Mouse (Mus musculus): ENCODE measurements around the gene Ccnk. TPM values are rescaled to one million over a fixed set of nuclear protein-coding genes. Genes with fewer than 3 reads are reported as not detected.
A peak's percentile ranks its signal among the peaks of the same experiment; 100 is the strongest.

The Ccnk gene
- polyA plus RNA-seq, 1 experiment from 2014 or later = 2.4 TPM

DNA sequence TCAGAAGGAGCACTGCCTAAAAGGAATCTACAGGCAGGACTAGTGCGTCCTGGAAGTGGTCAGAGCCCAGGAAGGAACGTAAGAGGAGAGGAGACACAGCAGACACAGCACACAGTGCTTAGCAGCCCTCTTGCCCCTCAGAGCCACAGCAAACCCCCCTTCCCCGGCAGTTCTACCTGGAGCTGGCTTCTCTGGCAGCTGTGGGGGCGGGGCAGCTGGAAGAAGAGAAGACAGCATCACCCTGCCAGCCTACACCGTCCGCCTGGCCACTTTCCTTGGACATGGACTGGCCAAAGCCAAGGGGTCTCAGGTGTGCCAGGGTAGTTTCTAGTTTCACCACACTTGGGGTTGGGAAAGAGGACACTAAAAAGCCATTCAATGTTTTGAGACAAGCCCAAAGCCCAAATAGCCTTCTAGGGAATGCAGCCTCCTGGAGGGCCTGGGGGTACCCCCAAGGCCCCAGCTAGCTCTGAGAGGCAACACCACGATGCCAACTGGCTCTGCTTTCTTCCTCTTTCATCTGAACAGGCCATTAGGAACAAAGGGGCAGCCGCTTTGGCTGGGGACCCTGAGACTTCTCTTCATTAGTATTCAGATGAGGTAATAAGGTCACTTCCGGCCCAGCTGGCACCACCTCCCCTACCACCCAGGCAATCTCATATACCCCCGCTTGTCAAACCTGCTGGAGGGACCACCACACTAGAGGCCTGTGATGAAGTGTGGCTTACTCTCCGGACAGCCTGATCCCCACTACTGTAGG is 37.4 kb downstream of the Ccnk start:
- no peak overlapping the region for H3K4me3 ChIP-seq (ENCODE audit: low read length)
- no peaks in the 10 kb centered on the region for H3K9me3 ChIP-seq (ENCODE audit: control insufficient read depth, low read length)
- no peak overlapping the region for H3K27ac ChIP-seq (ENCODE audit: low read length)
- WGBS = 77% methylated on average over 11 of the region's 11 CpGs
- no peak for ATAC-seq (ENCODE audit: low read depth)
- no peak overlapping the region for H3K4me2 ChIP-seq (ENCODE audit: low read depth, low read length)
- H3K9ac ChIP-seq (ENCODE audit: low read length) = no peak overlapping the region
- H3K4me1 ChIP-seq (replicated peaks; ENCODE audit: control insufficient read depth, insufficient read depth, low read length) = peaks cover 36% of the 10 kb centered on the region
- H3K36me3 ChIP-seq (ENCODE audit: control insufficient read depth, insufficient read depth, low read length) = no peaks in the 10 kb centered on the region
- H3K27me3 ChIP-seq (ENCODE audit: control insufficient read depth, insufficient read depth, low read depth, low read length) = no peaks in the 10 kb centered on the region

DNA sequence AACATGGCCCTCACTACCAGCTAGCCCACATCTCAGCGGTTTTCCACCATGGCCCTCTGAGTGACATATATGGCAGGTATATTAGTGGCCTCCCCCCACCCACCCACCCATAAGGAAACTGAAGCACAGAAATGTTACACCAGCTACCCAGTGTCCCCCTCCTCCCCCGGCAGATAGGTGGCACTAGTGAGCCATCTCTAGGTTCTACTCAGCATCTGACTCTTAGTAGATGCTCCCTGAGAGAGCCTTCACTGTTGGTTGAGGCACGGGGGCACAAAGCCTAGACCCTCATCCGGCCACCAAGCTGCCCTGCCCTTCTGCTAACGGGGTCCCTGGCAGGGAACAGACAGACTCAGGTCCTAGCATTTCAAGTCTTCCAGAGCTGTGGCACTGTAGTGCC is 38.2 kb downstream of the Ccnk start:
- Histone ChIP-seq H3K9me3 (ENCODE audit: control insufficient read depth, low read length) (no peaks in the 10 kb centered on the region), H3K27ac (ENCODE audit: low read length) (no peak overlapping the region), H3K36me3 (ENCODE audit: control insufficient read depth, insufficient read depth, low read length) (no peaks in the 10 kb centered on the region), H3K9ac (ENCODE audit: low read length) (no peak overlapping the region), H3K4me2 (ENCODE audit: low read depth, low read length) (no peak overlapping the region), H3K4me1 (replicated peaks; ENCODE audit: control insufficient read depth, insufficient read depth, low read length) (peaks cover 28% of the 10 kb centered on the region), H3K4me3 (ENCODE audit: low read length) (no peak overlapping the region), H3K27me3 (ENCODE audit: control insufficient read depth, insufficient read depth, low read depth, low read length) (no peaks in the 10 kb centered on the region)
- no peak for ATAC-seq (ENCODE audit: low read depth)
- 61% methylated on average over 5 of the region's 5 CpGs for WGBS

DNA sequence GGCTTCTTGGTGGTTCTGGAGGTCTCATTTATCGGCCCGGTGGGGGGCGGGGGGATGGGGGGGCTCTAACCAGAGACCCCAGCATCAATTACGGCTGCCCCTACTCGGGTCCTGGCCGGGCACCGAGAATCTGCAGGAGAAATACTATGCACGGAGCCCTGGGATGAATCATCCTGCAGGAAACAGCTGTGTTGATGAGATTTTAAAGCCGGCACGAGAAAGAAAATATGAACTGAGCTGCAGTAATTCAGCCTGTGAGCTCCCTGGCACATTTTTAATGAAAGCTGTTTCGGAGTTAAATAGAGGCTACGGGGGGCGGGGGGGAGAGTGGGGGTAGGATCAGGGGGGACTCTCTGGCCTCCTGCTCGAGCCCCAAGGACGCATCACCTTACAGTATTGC is 39.8 kb downstream of the Ccnk start:
- H3K9me3 ChIP-seq (ENCODE audit: control insufficient read depth, low read length) = no peaks in the 10 kb centered on the region
- peaks cover 24% of the 10 kb centered on the region for H3K4me1 ChIP-seq (replicated peaks; ENCODE audit: control insufficient read depth, insufficient read depth, low read length)
- no peak overlapping the region for H3K9ac ChIP-seq (ENCODE audit: low read length)

DNA sequence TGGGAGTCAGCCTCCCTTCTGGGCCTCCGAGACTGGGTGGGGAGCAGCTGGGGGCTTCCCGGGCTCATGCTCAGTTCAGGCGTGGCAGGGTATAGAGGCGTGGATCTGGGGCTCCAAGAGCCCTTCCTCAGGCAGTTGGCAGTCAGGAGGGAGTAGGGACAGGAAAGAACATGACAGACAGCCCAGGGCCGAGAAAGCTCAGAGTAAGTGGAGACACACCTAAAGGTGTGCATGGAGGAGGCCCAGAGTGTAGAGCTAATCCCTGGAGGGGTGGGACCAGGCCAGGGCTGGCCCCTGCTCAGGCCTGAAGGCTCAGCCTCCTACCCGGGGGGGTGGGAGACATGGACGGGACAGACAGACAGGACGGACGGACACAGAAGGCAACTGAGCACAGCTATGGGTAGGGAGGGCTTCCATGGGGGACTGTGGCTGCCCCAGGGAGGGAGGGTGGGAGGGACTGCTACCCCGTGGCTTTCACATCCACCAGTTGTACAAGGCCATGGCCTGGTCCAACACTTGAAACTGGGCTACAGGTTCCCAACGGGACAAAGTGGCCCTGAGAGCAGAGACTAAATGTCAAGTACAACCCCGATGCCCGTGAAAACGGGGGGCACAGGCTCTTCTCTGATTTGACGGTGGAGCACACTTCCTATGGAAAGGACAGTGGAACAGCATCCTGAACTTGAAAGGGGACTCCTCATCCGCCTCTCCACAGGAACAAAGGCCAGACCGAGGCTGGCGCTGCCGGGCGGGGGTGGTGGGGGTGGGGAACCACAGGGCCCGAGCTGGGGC is 40.6 kb downstream of the Ccnk start:
- ATAC-seq (ENCODE audit: low read depth) = no peak
- H3K4me2 ChIP-seq (ENCODE audit: low read depth, low read length) = peak overlapping the region; percentile 6; the same call in 1 of the 2 replicates
- WGBS = 64% methylated on average over 20 of the region's 21 CpGs

More for the DNA sequence above, 39.8 kb downstream of the Ccnk start:
- Histone ChIP-seq H3K27me3 (ENCODE audit: control insufficient read depth, insufficient read depth, low read depth, low read length) (no peaks in the 10 kb centered on the region), H3K27ac (ENCODE audit: low read length) (peak overlapping the region; percentile 65), H3K4me2 (ENCODE audit: low read depth, low read length) (no peak overlapping the region), H3K4me3 (ENCODE audit: low read length) (no peak overlapping the region), H3K36me3 (ENCODE audit: control insufficient read depth, insufficient read depth, low read length) (no peaks in the 10 kb centered on the region)
- no peak for ATAC-seq (ENCODE audit: low read depth)
- WGBS = 47% methylated on average over 15 of the region's 15 CpGs

DNA sequence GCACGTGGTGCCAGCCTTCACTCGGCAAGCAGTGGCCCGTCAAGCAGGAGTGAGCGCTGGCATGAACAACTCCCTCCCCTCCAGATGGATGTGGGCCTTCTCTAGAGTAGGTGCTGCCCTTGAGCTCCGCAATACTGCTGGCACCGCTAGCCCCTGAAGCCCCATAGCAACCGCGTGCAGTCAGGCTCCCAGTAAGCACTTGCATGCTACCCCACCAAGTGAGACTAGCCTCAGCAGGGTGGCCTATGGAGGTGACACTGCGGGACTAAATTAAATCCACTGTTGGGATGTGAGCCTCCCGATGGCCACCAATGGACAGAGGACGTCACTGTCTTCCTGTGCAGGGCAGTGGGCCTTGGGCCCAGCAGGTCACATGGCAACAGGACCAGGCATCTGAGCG is 41.2 kb downstream of the Ccnk start:
- no peaks in the 10 kb centered on the region for H3K36me3 ChIP-seq (ENCODE audit: control insufficient read depth, insufficient read depth, low read length)
- H3K27me3 ChIP-seq (ENCODE audit: control insufficient read depth, insufficient read depth, low read depth, low read length) = no peaks in the 10 kb centered on the region
- peak overlapping the region; percentile 22; the same call in 1 of the 2 replicates for H3K27ac ChIP-seq (ENCODE audit: low read length)
- H3K4me2 ChIP-seq (ENCODE audit: low read depth, low read length) = no peak overlapping the region
- H3K4me1 ChIP-seq (replicated peaks; ENCODE audit: control insufficient read depth, insufficient read depth, low read length) = peaks cover 27% of the 10 kb centered on the region
- no peak overlapping the region for H3K4me3 ChIP-seq (ENCODE audit: low read length)
- ATAC-seq (ENCODE audit: low read depth) = no peak
- no peak overlapping the region for H3K9ac ChIP-seq (ENCODE audit: low read length)
- no peaks in the 10 kb centered on the region for H3K9me3 ChIP-seq (ENCODE audit: control insufficient read depth, low read length)
- WGBS = 62% methylated on average over 12 of the region's 12 CpGs

More for the DNA sequence above, 40.6 kb downstream of the Ccnk start:
- Histone ChIP-seq H3K9me3 (ENCODE audit: control insufficient read depth, low read length) (no peaks in the 10 kb centered on the region), H3K4me1 (replicated peaks; ENCODE audit: control insufficient read depth, insufficient read depth, low read length) (peaks cover 24% of the 10 kb centered on the region), H3K27ac (ENCODE audit: low read length) (peak overlapping the region; percentile 65), H3K27me3 (ENCODE audit: control insufficient read depth, insufficient read depth, low read depth, low read length) (no peaks in the 10 kb centered on the region), H3K4me3 (ENCODE audit: low read length) (no peak overlapping the region), H3K36me3 (ENCODE audit: control insufficient read depth, insufficient read depth, low read length) (no peaks in the 10 kb centered on the region), H3K9ac (ENCODE audit: low read length) (peak overlapping the region; percentile 39; the same call in 1 of the 2 replicates)

DNA sequence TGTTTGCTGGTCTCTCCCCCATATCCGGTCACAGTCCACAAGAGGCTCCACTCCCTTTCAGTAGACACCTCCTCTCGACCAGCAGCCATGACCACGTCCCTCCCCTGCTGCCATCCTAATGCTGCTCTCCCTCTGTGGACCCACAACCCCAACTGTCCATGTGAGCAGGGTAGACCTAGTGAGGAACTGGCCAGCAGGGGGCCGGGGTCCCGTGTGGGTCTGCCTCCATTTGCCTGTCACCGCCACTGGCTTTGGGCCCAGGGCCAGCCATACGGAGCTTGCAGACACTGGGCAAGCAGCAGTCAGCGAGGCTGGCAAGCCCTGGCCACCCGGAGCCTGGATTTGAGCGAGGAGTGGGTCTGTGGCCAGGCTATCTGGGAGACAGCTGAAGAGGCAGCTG is 41.8 kb downstream of the Ccnk start:
- no peaks in the 10 kb centered on the region for H3K36me3 ChIP-seq (ENCODE audit: control insufficient read depth, insufficient read depth, low read length)
- H3K4me3 ChIP-seq (ENCODE audit: low read length) = no peak overlapping the region
- WGBS = 45% methylated on average over 10 of the region's 10 CpGs
- no peak overlapping the region for H3K9ac ChIP-seq (ENCODE audit: low read length)
- H3K4me2 ChIP-seq (ENCODE audit: low read depth, low read length) = no peak overlapping the region
- no peak overlapping the region for H3K27ac ChIP-seq (ENCODE audit: low read length)
- peaks cover 30% of the 10 kb centered on the region for H3K4me1 ChIP-seq (replicated peaks; ENCODE audit: control insufficient read depth, insufficient read depth, low read length)
- H3K9me3 ChIP-seq (ENCODE audit: control insufficient read depth, low read length) = no peaks in the 10 kb centered on the region
- ATAC-seq (ENCODE audit: low read depth) = peak; percentile 52
- no peaks in the 10 kb centered on the region for H3K27me3 ChIP-seq (ENCODE audit: control insufficient read depth, insufficient read depth, low read depth, low read length)

DNA sequence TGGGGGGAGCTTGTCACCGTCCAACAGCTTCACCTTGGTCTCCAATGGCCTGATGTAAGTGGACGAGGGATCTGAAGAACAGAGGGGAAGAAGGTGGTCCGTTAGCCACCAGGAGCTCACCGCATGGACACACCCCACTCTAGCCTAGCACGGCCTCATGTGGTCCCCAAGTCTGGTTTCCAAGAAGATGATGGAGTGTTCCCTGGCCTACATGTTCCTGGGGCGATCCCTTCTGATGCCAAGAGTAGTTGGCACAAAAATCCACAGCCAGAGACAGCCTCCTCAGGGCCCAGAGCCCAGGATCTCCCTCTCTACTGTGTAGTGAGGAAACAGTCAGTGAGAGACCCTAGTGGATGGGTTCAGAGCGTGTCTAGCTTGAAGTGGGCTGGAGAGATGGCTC is 42.3 kb downstream of the Ccnk start:
- H3K9me3 ChIP-seq (ENCODE audit: control insufficient read depth, low read length) = no peaks in the 10 kb centered on the region
- no peak overlapping the region for H3K27ac ChIP-seq (ENCODE audit: low read length)
- no peaks in the 10 kb centered on the region for H3K27me3 ChIP-seq (ENCODE audit: control insufficient read depth, insufficient read depth, low read depth, low read length)
- H3K4me1 ChIP-seq (replicated peaks; ENCODE audit: control insufficient read depth, insufficient read depth, low read length) = peaks cover 30% of the 10 kb centered on the region
- no peak overlapping the region for H3K4me2 ChIP-seq (ENCODE audit: low read depth, low read length)
- H3K4me3 ChIP-seq (ENCODE audit: low read length) = no peak overlapping the region
- H3K36me3 ChIP-seq (ENCODE audit: control insufficient read depth, insufficient read depth, low read length) = no peaks in the 10 kb centered on the region
- ATAC-seq (ENCODE audit: low read depth) = no peak
- H3K9ac ChIP-seq (ENCODE audit: low read length) = no peak overlapping the region
- WGBS = 83% methylated on average over 7 of the region's 7 CpGs

DNA sequence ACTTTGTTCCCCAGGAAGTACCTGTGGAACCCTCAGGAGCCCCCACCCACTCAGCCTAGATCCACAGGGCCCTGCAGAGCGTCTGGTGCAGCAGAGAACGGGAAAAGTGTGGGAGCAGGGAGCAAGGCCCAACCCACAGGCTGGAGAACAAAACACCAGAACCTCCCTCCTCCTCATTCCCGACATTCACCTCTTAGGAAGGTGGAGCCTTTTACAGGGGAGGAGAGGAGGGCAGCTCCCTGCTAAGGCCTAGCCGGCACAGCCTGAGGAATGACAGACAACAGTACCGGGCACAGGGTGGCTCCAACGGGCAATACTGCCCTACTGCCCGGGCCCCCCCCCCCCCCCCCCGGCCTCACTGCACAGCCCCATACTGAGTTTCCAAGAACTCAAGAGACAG is 44.0 kb downstream of the Ccnk start:
- Histone ChIP-seq H3K4me1 (replicated peaks; ENCODE audit: control insufficient read depth, insufficient read depth, low read length) (peaks cover 29% of the 10 kb centered on the region), H3K27ac (ENCODE audit: low read length) (no peak overlapping the region), H3K36me3 (ENCODE audit: control insufficient read depth, insufficient read depth, low read length) (no peaks in the 10 kb centered on the region), H3K4me3 (ENCODE audit: low read length) (no peak overlapping the region), H3K4me2 (ENCODE audit: low read depth, low read length) (no peak overlapping the region), H3K9me3 (ENCODE audit: control insufficient read depth, low read length) (no peaks in the 10 kb centered on the region), H3K9ac (ENCODE audit: low read length) (no peak overlapping the region), H3K27me3 (ENCODE audit: control insufficient read depth, insufficient read depth, low read depth, low read length) (no peaks in the 10 kb centered on the region)
- WGBS = 49% methylated on average over 8 of the region's 8 CpGs
- no peak for ATAC-seq (ENCODE audit: low read depth)

DNA sequence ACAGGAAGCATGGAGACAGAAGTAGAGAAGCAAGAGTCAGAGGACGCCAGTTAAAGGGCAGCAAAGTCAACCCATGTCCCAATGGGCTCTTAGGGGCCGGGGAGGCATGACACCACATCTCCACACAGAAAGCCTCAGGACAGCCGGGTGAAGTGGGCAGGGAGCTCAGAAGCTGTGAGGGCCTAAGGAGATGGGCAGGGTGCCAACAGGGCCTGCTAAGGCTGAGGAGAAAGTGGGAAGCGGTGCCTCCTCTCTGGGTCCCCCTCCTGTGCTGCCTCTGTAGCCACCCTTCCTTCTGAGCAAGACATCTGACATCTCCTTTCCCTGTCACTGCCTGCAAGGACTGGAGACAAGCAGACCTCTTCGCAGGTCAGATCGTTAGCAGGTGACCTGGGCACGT is 46.4 kb downstream of the Ccnk start:
- H3K4me3 ChIP-seq (ENCODE audit: low read length) = no peak overlapping the region
- 59% methylated on average over 7 of the region's 7 CpGs for WGBS

More for the DNA sequence above, 46.4 kb downstream of the Ccnk start:
- Histone ChIP-seq H3K9me3 (ENCODE audit: control insufficient read depth, low read length) (no peaks in the 10 kb centered on the region), H3K4me1 (replicated peaks; ENCODE audit: control insufficient read depth, insufficient read depth, low read length) (peaks cover 13% of the 10 kb centered on the region), H3K36me3 (ENCODE audit: control insufficient read depth, insufficient read depth, low read length) (no peaks in the 10 kb centered on the region), H3K27ac (ENCODE audit: low read length) (no peak overlapping the region), H3K9ac (ENCODE audit: low read length) (no peak overlapping the region), H3K27me3 (ENCODE audit: control insufficient read depth, insufficient read depth, low read depth, low read length) (no peaks in the 10 kb centered on the region), H3K4me2 (ENCODE audit: low read depth, low read length) (no peak overlapping the region)
- no peak for ATAC-seq (ENCODE audit: low read depth)
